11 mouse cellular contexts compared by ENCODE assay signal in the genomic region with DNA sequence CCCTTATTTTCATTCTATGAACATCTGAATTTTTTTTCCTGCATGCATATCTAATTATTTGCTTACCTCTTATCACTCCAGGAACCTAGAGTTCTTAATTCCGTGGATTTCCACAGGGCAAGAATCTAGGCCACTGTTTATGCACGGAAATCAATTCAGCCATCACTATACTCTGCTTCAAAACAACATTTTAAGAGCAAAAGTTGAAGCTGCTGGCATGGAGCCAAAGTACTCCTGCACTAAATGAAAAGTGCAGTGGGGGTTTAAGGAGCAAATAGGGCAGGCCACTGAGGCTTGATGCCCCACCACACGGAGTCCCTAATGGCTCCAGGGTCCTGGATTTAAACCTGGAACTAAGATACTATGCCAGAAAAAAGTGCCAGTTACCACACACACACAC. TPM values are rescaled to one million over a fixed set of nuclear protein-coding genes. Genes with fewer than 3 reads are reported as not detected.
DNase-seq lines count a peak whose midpoint lies in the region; ATAC-seq and TF ChIP-seq lines count a peak whose summit lies in the region.
"Had no signal": no experiment of that assay in that cellular context is flagged by ENCODE, and none has a peak within 500 bp of the region (broad histone marks: within the 10 kb centered on the region; RNA-seq: fewer than 3 reads in every experiment).

No protein-coding gene starts in this region.

- TF ChIP-seq EP300 in heart, postnatal 0 days (IDR thresholded peaks at IDR 0.05; ENCODE audit: low read depth), result no peak

- peaks cover 8% of the 10 kb centered on the region; the same call in 1 of the 2 replicates for H3K36me3 ChIP-seq in heart, postnatal 0 days (replicated peaks; ENCODE audit: control insufficient read depth, insufficient read depth, low read length)
- no peaks in the 10 kb centered on the region for H3K36me3 ChIP-seq in heart, embryonic 11.5 days (ENCODE audit: control insufficient read depth, insufficient read depth, low read length)
- H3K36me3 ChIP-seq in lung, embryonic 14.5 days (ENCODE audit: insufficient read depth), result peaks cover 33% of the 10 kb centered on the region; the same call in 1 of the 2 replicates

- no peak for ATAC-seq in heart, postnatal 0 days (ENCODE audit: insufficient read depth, low read depth)
- ATAC-seq in heart, embryonic 11.5 days (replicated peaks; ENCODE audit: insufficient number of reproducible peaks, low FRiP score, low TSS enrichment), result no peak
- ATAC-seq in lung, embryonic 14.5 days (ENCODE audit: insufficient read depth), result no peak

- H3K9ac ChIP-seq in heart, postnatal 0 days (replicated peaks; ENCODE audit: low read depth, low read length), result no peak overlapping the region
- H3K9ac ChIP-seq in heart, embryonic 11.5 days (ENCODE audit: low read depth, low read length), result no peak overlapping the region
- H3K9ac ChIP-seq in lung, embryonic 14.5 days, result no peak overlapping the region
- H3K9ac ChIP-seq: liver, embryonic 14.5 days had no signal

- DNase-seq in cerebellum, adult 11-12 months, result peak; percentile 28
- DNase-seq in cerebellum, adult 18-20 months, result no peak
- peak; percentile 46 for DNase-seq in heart, postnatal 0 days (ENCODE audit: low spot score)
- DNase-seq in lung, embryonic 14.5 days, result peak; percentile 72
- no peak for DNase-seq in lung, postnatal 25 days (ENCODE audit: low spot score)
- DNase-seq in NIH3T3 (ENCODE audit: low read depth), result peak; percentile 42
- DNase-seq in left cerebral cortex, adult 18-20 months (ENCODE audit: low spot score in 2 of 2), result no peak
- DNase-seq: gastrocnemius, postnatal 36 days had no signal

- no peak for TF ChIP-seq CTCF in heart, postnatal 0 days (IDR thresholded peaks at IDR 0.05; ENCODE audit: low read depth)
- no peak for TF ChIP-seq CTCF in lung, embryonic 14.5 days (IDR thresholded peaks at IDR 0.05; ENCODE audit: low read depth)

- no peaks in the 10 kb centered on the region for H3K27me3 ChIP-seq in heart, postnatal 0 days (ENCODE audit: control insufficient read depth, insufficient read depth, low read length)
- no peaks in the 10 kb centered on the region for H3K27me3 ChIP-seq in heart, embryonic 11.5 days (ENCODE audit: control insufficient read depth, insufficient read depth, low read length)
- H3K27me3 ChIP-seq in lung, embryonic 14.5 days (ENCODE audit: insufficient read depth, low read length), result no peaks in the 10 kb centered on the region

- peaks cover 52% of the 10 kb centered on the region for H3K4me1 ChIP-seq in heart, postnatal 0 days (ENCODE audit: control insufficient read depth, insufficient read depth)
- H3K4me1 ChIP-seq in heart, embryonic 11.5 days (ENCODE audit: control insufficient read depth, insufficient read depth, low read length), result peaks cover 52% of the 10 kb centered on the region
- peaks cover 10% of the 10 kb centered on the region; the same call in 1 of the 2 replicates for H3K4me1 ChIP-seq in lung, embryonic 14.5 days (ENCODE audit: insufficient read depth)

- H3K4me3 ChIP-seq in heart, postnatal 0 days (ENCODE audit: low read depth, low read length), result no peak overlapping the region
- H3K4me3 ChIP-seq in heart, embryonic 11.5 days (ENCODE audit: low read depth, low read length), result no peak overlapping the region
- H3K4me3 ChIP-seq in lung, embryonic 14.5 days (ENCODE audit: low read depth, low read length), result no peak overlapping the region

- no peak overlapping the region for H3K4me2 ChIP-seq in heart, postnatal 0 days (ENCODE audit: low read depth, low read length)
- no peak overlapping the region for H3K4me2 ChIP-seq in heart, embryonic 11.5 days
- H3K4me2 ChIP-seq in lung, embryonic 14.5 days, result no peak overlapping the region

- WGBS in heart, postnatal 0 days, result 32% methylated on average over 3 of the region's 3 CpGs
- WGBS in heart, embryonic 11.5 days (ENCODE audit: insufficient replicate concordance), result 39% methylated on average over 3 of the region's 3 CpGs
- 25% methylated on average over 3 of the region's 3 CpGs for WGBS in lung, embryonic 14.5 days

- peak overlapping the region; percentile 2; the same call in 1 of the 2 replicates for H3K27ac ChIP-seq in heart, postnatal 0 days (ENCODE audit: low read depth)
- H3K27ac ChIP-seq in heart, embryonic 11.5 days (ENCODE audit: low read depth, low read length), result no peak overlapping the region
- no peak overlapping the region for H3K27ac ChIP-seq in lung, embryonic 14.5 days (ENCODE audit: low read depth)
- H3K27ac ChIP-seq: liver, embryonic 14.5 days; stomach, postnatal 0 days had no signal

- no peaks in the 10 kb centered on the region for H3K9me3 ChIP-seq in heart, postnatal 0 days (replicated peaks; ENCODE audit: control insufficient read depth, low read length)
- no peaks in the 10 kb centered on the region for H3K9me3 ChIP-seq in heart, embryonic 11.5 days (replicated peaks; ENCODE audit: control insufficient read depth, low read length)
- no peaks in the 10 kb centered on the region for H3K9me3 ChIP-seq in lung, embryonic 14.5 days (ENCODE audit: low read depth, low read length)

RNA-seq across cellular contexts. Expression of a gene that starts 47.2 kb away (rescaled TPM):
- 24.8 and 34.8 TPM in 2 replicates for total RNA-seq in heart, postnatal 0 days (2014; rRNA removed; ENCODE audit: low replicate concordance)
- 35.4 and 36.5 TPM in 2 replicates for polyA plus RNA-seq in heart, postnatal 0 days (2015; fragmentation: Nextera tagmentation; extraction: Ambion mirVana)
- 72.8 and 89.0 TPM in 2 replicates for polyA plus RNA-seq in heart, embryonic 11.5 days (2014; fragmentation: Nextera tagmentation; extraction: Ambion mirVana)
- polyA plus RNA-seq in lung, embryonic 14.5 days (2014; fragmentation: Nextera tagmentation; extraction: Ambion mirVana), result 122 and 132 TPM in 2 replicates
- total RNA-seq in left cerebral cortex, adult 18-20 months (2021), result 1 to 10 TPM; 5.2 to 7.9 TPM

Comparison
In these comparisons a context has a peak if more than half of its experiments do, and no peak if none do; other contexts are left out.
1. DNase-seq: peak in cerebellum, adult 11-12 months (single experiment), heart, postnatal 0 days (single experiment), lung, embryonic 14.5 days (single experiment) and NIH3T3 (single experiment); none in cerebellum, adult 18-20 months (0 of 2), lung, postnatal 25 days (single experiment) and left cerebral cortex, adult 18-20 months (0 of 2).